Mouse (Mus musculus) liver, adult 2 months (tissue): ENCODE data around the gene Plcl1.
A peak's percentile ranks its signal among the peaks of the same experiment; 100 is the strongest.

Experiments used
- CTCF ChIP-seq: fragments of 200-500 bp; IDR thresholded peaks from 2 replicates; pipeline ENCODE4 v1.5.1; 2011; ENCODE audit warnings: low read depth, low read length, control low read depth
- POLR2A ChIP-seq: fragments of 200-500 bp; IDR thresholded peaks from 2 replicates; pipeline ENCODE4 v1.6.1; 2011; ENCODE audit warnings: low read length, control low read depth; ENCODE audit not compliant: insufficient read depth; ENCODE audit errors: extremely low read depth

GRCm38 (mm10) chr1:55736054-55736740, 330.5 kb downstream of the Plcl1 start:
- TF ChIP-seq POLR2A (no peak), CTCF (peak; percentile 90)
